Mouse (Mus musculus) kidney, adult 8-10 months (tissue): ENCODE measurements around the gene Plekho1.
A peak's percentile ranks its signal among the peaks of the same experiment; 100 is the strongest.

ENCODE experiments used
- DNase-seq, 2 experiments: peaks; one replicate each; pipeline ENCODE4 v3.0.0; 2022

Plekho1 gene

DNA sequence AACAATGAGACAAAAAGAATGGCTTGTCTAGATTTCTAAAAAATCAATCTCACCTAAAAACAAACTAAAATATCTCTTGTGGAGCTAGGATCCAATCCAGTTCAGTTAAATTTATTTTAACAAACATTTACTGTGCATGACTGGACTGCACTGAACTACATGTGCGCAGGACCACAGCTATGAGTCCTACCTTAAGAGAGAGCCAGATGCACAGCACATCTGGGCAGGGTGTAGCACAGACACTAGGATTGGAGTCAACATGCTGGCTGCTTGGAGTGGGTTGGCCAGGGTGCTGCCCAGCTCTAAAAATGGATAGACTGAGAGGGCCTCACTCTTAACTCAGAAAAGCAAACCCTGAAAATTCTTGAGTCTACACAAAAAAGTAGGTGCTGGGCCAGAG lies 5.8 kb upstream of the Plekho1 start:
- DNase-seq: no peak

DNA sequence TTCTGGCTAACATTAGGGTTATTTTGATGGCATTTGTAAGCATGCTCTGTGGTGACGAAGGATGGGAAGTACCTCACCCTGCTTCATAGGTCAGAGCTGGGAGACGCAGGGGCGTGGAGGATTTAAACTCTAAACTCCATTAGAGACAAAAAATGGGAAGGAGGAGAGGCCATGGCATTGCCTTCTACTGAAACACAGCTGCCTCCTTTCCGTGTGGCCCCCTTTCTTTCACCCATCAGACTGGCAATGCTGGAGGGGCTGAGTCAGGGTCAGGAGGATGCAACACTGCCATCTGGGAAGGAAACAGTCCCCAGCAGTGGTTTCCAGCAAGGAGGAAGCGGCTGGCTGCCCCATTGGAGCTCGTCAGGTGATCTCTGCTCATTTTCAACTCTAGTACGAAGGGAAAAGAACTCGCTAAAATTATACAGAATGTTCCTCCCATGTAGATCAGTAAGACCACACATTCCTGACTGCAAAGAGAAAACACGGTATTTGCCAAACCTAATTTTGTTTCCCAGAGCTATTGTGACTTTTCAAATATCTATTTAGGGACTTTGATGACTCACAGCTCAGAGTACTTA lies 5.2 kb upstream of the Plekho1 start:
- DNase-seq: no peak

DNA sequence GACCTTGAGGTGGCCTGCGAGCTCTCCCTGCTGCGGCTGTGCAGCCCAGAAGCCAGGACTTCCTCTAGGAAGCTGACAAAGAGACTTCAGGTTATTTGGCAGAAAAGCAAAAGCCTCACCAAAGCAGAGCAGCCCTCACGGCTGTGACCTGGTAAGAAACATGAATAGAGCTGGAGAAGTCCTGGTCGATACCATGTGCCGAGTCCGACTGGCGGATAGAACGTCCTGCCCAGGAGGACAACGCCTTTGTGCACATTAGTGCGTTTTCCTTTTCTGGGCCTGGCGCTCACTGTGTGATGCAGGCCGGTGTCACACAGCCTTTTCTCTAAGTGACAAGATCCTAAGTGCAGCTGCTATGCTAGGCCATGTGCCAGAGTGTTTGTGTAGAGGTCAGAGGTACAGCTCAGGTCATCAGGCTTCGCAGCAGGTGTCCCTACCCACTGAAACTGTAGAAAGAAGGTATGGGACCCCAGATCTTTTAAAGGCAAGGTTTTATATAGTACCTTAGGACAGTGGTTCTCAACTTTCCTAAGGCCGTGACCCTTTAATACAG lies 4.4 kb upstream of the Plekho1 start:
- DNase-seq: no peak

DNA sequence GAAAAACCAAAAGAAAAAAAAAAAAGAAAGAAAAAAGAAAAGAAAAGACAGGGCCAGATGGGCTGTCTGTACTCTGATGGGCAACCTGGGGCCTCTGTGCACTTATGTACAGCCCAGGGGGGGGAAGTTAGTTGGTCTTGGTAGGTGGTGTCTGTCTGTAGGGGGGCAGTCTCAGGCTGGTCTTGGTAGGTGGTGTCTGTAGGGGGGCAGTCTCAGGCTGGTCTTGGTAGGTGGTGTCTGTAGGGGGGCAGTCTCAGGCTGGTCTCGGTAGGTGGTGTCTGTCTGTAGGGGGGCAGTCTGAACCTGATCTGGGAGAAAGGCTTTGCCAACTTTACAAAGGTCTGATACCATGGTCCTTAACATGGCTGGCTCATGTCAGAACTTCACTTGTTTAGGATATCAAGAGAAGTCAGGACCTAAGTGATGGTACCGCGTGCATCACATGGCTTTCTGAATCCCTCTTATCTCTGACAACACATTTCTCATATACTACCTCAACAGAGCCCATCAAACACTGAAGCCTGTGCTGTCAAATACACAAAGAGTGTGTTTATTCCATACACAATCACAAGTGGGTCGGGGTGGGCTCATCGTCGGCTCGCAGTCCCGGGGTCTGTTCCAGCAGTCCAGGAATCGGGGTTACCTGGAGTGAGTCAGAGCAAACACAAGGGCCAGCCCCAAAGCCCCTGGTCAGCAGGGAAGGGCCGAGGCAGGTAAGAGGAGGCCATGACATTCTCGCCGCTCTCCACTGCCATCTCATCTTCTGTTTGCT lies 3.7 kb upstream of the Plekho1 start:
- DNase-seq: no peak

DNA sequence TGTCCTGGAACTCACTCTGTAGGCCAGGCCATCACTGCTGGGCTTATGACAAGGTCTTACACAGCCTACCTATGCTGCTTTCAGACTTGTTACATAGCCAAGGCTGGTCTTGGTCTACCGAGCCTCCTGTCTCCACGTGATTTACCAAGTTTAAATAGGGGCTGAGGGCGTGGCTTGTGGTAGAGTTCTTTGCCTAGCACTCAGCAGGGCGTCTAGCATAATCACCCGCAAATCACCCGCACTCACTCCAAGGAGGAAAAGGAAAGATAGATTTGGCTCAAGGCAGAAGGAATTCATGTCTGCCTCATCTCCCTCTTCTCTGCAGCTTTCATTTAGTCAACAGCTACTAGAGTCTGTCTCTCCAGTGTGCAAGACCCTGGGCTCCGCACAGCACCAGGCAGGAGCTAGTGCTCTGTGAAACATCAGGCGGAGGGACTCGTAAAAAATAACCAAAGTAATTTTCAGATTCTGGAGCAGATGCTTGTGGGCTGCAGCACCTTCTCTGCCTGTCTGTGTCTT lies 1.5 kb upstream of the Plekho1 start:
- DNase-seq: no peak

DNA sequence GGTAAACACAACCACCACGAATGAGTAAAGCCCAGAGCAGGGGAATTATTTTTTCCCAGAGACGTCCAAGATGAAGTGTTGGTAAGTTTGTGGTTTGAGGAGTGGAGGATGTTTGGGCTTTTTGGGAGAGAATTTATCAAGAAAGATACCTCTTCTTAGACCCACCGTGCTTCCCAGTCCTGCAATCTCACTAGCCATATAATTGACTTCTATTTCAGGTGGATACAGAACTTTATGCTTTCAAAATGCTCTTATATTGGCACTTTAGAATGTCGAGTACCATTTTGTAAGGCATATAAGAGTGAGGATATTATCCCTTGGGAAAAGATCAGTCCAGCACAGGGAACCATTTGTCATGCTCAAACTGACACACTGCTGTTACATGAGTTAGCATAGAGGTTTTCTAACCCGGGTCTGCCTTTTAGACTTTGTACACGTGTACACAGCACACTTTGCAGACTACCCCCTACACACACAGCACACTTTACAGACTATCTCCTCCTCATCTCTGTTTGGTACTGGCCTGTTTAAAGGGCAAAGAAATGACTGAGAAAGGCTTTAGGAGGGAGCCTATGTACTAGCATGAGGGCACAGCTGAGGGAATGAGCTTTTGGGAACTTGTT lies 761 bp upstream of the Plekho1 start:
- no peak for DNase-seq

DNA sequence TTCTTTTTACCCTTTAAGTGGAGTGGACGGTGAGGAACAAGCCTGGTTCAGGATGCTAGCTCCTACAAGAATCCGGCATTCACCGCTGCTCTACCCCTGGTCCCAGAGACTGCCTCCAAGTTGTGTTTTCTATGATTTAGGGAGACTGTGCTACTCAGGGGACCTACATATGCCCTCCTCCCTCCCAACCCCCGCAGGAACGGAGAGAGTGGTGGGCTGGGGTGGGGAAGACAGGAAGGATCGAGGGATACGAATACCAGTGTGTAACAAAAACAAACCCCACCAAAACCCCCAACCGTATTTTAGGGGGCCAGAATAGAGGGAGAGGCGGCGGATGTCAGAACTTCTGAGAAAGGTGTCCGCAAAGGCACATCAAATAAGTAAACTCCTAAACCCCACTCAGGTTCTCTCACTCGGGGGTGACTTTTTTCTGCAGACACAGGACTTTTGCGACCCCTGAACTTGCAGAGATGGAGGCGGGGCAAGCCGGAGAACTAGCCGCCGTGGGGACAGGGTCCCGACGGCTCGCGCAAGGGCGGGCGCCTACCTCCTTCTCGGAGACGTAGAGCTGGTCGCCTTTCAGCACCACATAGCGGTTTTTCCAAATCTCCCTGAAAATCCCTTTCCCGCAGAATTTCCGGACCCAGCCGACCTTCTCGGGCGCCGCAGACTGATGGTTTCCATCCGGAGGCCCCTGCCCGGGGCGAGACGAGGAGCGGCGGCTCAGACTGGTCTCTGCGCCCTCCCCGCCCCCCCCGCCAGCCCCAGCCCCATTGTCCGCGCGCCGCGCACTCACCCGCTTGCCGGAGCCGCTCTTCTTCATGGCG lies 613 bp downstream of the Plekho1 start:
- no peak for DNase-seq

DNA sequence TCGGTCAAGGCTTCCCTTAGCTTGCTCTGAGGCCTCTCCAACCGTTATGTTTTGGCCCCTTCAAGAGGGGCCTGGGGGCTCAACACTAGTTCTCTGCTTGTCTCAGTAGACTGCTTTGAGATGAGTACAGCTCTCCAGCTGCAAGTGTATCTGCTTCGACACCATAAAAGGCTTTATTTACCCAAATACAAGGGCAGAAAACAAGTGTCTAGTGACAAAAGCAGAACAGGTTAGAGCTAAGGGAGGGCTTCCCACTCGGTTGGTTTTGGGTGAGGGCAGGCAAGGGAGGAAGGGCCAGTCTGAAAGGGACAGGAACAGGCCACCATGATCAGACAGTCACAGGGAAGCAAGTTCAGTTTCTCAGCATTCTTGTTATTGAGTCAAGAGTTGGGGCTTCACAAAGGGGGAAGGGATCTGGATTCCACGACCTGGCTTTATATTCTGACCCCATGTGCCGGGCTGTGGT lies 1.4 kb downstream of the Plekho1 start:
- no peak for DNase-seq

DNA sequence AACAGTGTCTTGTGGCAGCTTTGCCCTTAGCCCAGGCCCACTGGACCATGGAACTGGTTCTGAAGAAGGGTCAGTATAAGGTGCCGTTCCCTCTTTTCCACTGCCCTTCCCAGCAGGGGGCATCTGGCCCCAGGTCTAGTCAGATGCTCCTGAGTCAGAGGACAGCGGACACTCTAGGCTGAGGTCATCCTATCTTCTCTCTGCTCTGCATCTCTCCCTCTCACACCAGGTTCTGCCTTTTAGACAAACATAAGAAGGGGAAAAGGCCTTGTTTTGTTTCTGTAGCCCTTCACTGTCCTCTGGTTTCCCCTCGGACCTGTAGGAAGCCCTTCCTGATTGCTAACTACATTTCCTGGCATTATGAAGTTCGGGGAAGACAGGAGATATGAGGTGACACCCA lies 1.9 kb downstream of the Plekho1 start:
- DNase-seq: peak; percentile 47 to 61

DNA sequence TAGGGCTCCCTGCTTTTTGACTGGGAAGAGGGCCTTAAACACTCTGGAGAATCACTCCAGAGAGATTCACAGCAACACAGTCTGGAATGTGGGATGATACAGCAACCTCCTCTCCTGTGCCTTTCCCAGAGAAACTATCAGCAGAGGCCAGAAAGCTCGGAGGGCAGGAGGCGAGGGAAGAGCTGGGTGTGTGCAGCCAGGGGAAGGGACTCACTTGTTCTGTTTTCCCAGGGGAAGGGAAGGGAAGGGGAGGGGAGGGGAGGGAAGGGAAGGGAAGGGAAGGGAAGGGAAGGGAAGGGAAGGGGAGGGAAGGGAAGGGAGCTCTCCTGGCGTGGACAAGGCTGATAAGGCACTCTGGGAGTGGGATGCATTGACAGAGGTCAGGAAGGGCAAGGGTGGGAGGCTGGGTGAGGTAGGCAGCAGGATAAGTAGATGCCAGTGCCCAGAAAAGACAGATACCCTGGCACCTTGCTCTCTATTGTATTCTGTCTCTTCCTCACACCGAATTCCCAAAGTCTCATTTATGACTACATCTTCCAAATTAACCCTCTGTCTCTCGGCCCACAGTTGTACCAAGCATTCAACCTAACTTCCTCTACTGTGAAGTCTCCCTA lies 2.7 kb downstream of the Plekho1 start:
- no peak for DNase-seq

DNA sequence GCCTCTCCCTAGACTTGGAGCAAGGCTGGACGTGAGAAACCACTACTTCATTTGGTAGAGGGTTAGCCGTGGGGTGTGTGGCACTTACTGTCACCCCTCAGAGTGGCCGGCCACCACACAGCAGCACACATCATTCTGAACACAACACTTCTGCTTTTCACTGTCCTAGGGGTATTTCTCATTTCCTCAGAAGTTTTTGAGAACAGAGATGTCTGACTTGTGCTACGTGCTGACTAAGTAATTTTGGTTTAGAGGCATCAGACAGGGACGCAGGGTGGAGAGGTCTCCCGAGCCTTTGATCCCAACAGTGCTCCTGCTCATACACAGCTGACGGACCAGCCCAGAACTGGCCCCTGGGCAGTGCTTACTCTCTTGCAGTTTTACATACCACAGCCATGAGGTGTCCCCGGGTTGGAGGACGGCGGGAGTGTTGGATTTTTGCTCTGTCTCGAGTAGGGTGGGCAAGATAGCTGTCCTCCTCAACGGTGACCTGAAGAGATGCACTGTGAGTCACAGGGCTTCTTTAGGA lies 5.3 kb downstream of the Plekho1 start:
- DNase-seq: no peak

DNA sequence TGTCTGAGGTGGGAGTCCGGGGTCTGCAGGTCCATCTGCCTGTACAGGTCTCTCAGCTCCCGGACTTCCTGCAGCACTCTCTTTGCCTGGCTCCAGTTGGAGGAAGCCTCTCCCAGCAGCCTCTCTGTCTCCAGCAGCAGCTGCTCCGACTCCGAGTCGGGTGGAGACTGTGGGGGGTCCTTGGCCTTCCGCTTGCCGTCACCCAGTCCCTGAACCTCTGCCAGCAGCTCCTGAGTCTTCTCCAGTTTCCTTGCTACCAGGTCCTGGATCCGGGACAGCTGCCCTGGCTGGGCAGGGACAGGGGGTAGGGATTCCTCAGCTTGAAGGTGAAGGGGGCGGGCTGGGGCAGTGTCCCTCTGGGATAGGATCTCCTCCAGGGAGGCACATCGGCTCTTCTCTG lies 6.8 kb downstream of the Plekho1 start:
- DNase-seq: peak in 1 of 2 experiments; percentile 47

DNA sequence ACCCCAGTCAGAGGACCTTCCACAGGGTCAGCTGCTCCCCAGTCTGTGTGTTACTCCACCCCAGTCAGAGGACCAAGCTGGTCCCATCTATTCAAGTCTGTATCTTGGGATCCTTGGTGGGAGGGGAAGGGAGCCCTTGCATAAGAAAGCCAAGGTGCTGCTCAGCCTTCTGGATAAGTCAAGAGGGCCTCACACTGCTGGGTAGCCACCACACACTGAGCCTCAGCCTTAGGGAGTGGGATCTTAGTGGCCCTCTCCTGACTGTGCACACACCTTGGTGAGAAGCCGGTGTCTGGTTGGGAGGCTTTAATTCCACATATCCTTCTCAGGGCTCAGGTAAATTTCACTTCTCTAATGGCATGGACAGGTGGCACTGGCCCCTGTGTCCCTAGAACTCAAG lies 7.7 kb downstream of the Plekho1 start:
- DNase-seq: no peak

DNA sequence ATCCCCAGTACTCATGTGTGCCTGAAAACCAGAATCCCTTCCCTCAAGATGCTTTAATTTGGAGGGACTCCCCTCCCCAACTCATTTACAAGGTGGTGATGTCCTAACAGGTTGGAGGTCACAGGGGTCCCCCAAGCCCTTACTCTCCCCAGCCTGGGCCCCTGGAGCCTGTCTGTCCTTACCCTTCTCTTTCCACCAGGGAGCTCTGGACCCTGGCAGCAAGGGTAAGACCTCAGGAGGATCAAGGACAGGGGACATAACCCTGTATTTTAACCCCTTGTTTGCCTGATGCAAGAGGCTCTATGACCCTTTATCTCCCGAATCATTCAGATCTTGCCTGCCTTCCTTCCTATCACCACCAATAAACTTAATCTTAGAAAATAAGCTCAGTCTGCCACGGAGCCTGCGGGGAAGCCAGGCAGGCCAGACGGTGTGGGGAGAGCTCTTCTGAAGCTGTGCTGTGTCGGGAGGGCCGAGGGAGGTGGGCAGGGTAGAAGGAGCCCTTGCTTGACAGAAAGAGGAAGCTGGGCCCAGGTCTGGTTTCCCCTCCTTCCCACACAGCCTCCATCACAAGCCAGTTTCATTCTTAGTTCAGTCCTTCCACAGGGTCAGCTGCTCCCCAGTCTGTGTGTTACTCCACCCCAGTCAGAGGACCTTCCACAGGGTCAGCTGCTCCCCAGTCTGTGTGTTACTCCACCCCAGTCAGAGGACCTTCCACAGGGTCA lies 8.3 kb downstream of the Plekho1 start:
- no peak for DNase-seq

DNA sequence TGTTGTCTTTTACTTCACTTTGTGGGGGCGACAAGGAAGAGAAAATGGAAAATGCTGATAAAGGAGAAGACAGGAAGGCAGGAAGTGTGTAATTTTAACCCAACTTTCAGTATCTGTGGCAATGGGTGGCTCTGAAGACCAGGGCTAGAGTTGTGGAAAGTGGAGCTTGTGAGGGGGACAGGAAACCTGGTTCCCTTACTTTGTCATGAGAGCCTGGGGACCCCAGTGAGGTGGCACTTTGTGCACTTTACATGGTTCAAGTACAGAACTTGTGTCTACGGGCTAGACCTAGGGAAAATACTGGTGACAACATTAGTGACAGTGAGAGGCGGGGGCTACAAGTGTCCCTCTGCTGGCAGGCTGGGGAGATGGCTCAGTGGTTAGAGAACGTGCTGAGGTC lies 8.8 kb downstream of the Plekho1 start:
- no peak for DNase-seq

DNA sequence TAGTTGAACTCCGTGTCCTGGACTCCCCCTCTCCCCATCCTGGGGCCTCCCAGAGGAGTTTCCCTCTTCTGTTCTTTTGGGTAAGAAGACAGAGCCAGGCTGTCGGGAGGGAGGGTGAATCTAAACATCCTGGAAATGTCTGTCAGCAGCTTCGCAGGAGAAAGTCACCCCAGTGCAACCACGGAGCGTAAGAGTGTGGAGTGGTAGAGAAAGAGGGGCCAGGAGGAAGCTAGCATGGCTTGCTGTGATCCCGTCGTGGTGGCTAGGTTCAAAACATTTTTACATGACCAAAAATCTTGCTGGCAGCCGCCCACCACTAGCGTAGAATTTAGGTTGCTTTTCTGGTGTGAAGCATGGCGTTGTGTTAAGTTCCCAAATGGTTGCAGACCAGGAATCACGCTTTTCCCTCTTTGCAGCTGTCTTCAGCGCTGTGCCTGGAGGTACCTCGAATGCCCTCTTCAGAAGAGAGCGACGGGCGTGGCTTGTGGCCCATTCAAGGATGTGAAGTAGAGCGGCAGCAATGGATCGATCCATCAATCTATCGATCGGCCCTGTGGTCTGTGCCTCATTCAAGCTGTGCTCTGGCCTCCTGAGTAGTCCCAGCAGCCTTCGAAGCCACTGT lies 9.7 kb downstream of the Plekho1 start:
- DNase-seq: no peak

DNA sequence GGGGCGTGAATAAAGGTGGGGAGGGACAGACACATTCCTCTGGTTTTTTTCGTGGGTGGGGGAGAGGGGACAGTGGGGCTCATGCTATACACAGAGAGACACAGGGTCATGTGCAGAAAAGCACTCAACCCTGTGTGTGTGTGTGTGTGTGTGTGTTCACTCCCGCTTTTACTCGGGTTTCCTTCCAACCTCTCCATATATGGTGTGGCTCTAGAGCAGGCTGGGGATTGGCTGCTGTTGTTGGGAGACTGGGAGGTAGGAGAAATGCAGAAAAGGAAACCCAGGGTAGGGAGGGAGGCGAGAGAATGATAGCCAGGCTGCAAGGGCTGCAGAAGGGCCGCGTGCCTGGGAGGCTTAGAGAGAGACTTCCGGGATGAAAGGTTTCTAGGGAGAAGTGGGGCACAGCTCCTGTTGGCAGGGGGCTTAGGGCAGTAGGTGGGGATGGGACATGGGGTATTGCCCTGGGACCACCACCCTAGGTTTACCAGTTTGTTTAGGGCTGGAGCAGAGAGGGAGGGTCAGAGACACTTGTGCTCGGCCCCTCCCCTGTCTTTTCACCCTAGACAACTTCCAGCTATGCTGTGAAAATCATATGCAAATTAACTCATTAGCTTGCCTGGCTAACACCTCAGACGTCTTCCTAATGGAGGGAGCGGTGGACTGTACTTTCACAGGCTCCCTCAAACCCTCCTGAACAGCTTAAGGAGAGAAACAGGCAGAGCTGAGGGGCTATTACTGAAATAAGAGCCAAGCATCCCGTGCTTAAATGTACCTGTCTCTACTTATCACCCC lies 10.4 kb downstream of the Plekho1 start:
- DNase-seq: peak; percentile 33 to 59

DNA sequence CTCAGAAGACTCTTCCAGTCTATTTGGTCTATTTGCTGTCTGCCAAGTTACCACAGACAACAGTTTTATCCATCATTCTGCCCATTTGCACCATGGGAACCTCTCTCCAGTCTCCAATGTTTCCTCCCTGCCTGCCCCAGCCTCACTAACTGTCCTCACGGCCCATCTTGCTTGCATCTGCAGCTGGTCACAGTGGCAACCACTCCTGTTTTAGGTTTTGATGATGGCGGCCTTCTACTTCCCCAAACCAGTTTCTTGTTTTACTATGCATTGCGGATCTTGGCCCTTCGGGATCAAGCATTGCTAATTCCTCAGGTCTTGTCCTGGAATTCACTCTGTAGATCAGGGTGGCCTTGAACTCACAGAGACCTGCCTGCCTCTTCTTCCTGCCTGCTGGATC lies 13.7 kb downstream of the Plekho1 start:
- no peak for DNase-seq

DNA sequence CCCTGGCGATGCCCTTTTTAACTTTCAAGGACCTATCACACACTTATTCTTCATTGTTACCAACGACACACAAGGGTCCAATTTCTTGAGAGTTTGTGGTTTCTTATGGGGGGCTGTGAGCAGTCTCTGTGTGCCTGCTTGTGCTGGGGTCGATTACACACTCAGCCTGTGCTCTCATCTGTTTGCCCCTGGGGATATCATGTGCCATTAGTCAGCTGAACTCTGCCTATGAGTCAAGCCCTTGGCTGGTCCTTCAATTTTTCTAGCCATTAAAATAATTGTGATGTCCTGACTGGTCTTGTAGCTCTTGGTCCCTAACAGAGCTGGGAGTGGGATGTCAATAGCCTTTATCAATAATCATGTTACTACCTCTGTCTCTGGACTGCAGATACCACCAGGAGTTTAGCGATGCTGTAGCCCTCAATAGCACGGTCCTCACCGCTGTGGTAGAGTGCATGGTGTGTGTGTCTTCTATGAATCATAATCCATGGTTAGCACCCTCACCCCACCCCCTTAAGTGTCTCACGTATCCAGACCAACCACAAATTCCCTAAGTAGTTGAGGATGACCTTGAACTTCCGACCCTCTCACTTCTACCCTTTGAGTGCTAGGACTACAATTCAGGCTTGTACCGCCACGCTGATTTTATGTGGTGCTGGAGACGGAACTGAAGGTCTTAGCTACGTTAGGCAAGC lies 15.4 kb downstream of the Plekho1 start:
- no peak for DNase-seq
